Mouse (Mus musculus) liver, embryonic 13.5 days (tissue): ENCODE data around the gene Denr. TPM values are rescaled to one million over a fixed set of nuclear protein-coding genes. Genes with fewer than 3 reads are reported as not detected.

Experiments
- ATAC-seq: fragments of 200-750 bp; cut with Nextera tagmentation; 2 replicates; pipeline ENCODE4 v1.8.0; 2017; ENCODE audit warnings: low read depth, mild to moderate bottlenecking, moderate number of reproducible peaks, moderate library complexity
- DNase-seq: peaks from one replicate; pipeline ENCODE4 v3.0.0; 2022
- H3K27ac ChIP-seq: fragments of 300-500 bp; sonication (generic); 2 replicates; pipeline ENCODE4 v1.5.1; 2015; ENCODE audit warnings: moderate library complexity, mild to moderate bottlenecking, inconsistent platforms
- H3K27me3 ChIP-seq: fragments of 300-500 bp; sonication (generic); 2 replicates; pipeline ENCODE4 v1.6.1; 2015; ENCODE audit warnings: mild to moderate bottlenecking, inconsistent platforms
- H3K36me3 ChIP-seq: fragments of 300-500 bp; sonication (generic); 2 replicates; pipeline ENCODE4 v1.6.1; 2015; ENCODE audit warnings: mild to moderate bottlenecking, inconsistent platforms
- H3K4me1 ChIP-seq: fragments of 300-500 bp; sonication (generic); replicated peaks from 2 replicates; pipeline ENCODE4 v1.6.1; 2015; ENCODE audit warnings: inconsistent platforms
- H3K4me2 ChIP-seq: fragments of 300-500 bp; sonication (generic); 2 replicates; pipeline ENCODE4 v1.6.1; 2015; ENCODE audit warnings: inconsistent platforms, mild to moderate bottlenecking, moderate library complexity
- H3K4me3 ChIP-seq: fragments of 300-500 bp; sonication (generic); replicated peaks from 2 replicates; pipeline ENCODE4 v1.5.1; 2015; ENCODE audit warnings: mild to moderate bottlenecking, inconsistent platforms
- H3K9ac ChIP-seq: fragments of 300-500 bp; sonication (generic); 2 replicates; pipeline ENCODE4 v1.6.1; 2015; ENCODE audit warnings: mild to moderate bottlenecking, inconsistent platforms
- H3K9me3 ChIP-seq: fragments of 300-500 bp; sonication (generic); replicated peaks from 2 replicates; pipeline ENCODE4 v1.6.1; 2016; ENCODE audit warnings: inconsistent platforms
- WGBS: fragments of 180-500 bp; shearing (Covaris S2); methylation state at CpG from one replicate; pipeline ENCODE4 v1.1.7; 2015; ENCODE audit not compliant: insufficient replicate concordance; 5-methylcytosine and 5-hydroxymethylcytosine counted together
- polyA plus RNA-seq: library from polyadenylated mRNA; unstranded; fragments of >200 nt; fragmentation: Nextera tagmentation; extraction: Ambion mirVana; gene quantifications from 2 replicates; pipeline ENCODE4 v1.2.1, GENCODE M21; 2015

Gene Denr
- polyA plus RNA-seq, 1 experiment from 2014 or later, result 79.0 TPM

DNA sequence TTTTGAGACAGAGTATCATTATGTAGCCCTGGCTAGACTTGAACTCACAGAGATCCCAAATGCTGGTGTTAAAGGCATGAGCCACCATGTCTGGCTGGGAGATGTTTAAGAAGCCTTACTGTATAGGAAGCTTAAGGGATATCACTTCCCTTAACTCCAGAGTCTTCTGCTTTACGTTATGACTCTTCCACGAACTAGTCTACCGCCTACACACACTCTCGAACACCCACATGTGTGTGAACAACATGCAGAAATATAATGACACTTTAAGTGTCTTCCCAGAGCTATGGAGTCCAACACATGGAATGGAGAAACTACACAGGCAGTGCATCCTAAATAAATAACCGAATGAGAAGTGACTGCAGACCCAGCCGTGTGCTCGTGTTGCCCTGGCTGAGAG lies 23.1 kb upstream of the Denr start:
- Histone ChIP-seq H3K27ac (no peak overlapping the region), H3K9ac (no peak overlapping the region), H3K4me1 (peaks cover 11% of the 10 kb centered on the region), H3K4me2 (no peak overlapping the region), H3K36me3 (no peaks in the 10 kb centered on the region), H3K9me3 (no peaks in the 10 kb centered on the region), H3K4me3 (no peak overlapping the region), H3K27me3 (0 out of 2 replicates have a peak, but pooled peaks cover 2% of the 10 kb centered on the region)
- DNase-seq, result no peak
- WGBS, result 63% methylated on average over 7 of the region's 7 CpGs
- no peak for ATAC-seq

DNA sequence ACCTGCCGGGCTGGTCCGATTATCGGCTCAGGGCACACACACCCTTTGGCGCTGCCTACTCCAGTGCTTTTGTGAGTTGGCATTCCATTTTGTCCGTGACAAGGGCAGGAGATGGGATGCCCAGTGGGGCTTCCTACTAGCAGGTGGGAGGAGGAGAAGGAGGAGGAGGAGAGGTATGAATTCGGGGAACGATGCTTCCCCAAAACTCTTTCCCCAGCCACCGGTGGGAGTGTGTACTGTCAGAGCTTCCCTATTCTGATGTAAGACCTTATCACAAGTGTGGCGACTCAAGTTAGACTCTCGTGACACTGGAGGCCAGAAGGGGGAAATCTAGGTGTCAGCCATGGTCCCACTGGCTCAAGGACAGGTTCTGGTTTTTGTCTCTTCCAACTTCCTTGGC lies 22.6 kb upstream of the Denr start:
- no peaks in the 10 kb centered on the region for H3K36me3 ChIP-seq
- H3K27ac ChIP-seq, result no peak overlapping the region
- no peak for ATAC-seq
- no peak overlapping the region for H3K4me3 ChIP-seq
- H3K4me2 ChIP-seq, result no peak overlapping the region
- no peak for DNase-seq
- H3K9me3 ChIP-seq, result no peaks in the 10 kb centered on the region
- no peaks in the 10 kb centered on the region for H3K27me3 ChIP-seq
- H3K4me1 ChIP-seq, result peaks cover 7% of the 10 kb centered on the region
- WGBS, result 41% methylated on average over 10 of the region's 10 CpGs
- H3K9ac ChIP-seq, result no peak overlapping the region

DNA sequence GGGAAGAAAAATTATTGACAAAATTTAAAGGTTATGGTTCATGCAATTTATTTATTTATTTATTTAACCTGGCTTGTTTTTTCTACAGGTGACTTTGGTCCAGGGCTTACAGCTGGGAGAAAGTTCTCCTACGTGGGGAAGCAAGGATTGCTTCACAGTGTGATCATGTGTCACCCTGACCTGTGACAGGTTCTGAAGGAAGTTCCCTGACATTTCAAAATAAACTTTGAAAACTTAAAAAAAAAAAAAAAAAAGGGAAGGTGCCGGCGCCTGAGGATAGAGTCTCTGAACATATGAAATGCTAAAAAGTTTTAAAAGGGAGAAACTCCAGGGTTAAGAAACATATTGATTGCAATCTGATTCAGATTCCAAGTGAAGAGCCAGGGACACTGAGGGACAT lies 20.6 kb upstream of the Denr start:
- no peaks in the 10 kb centered on the region for H3K27me3 ChIP-seq

DNA sequence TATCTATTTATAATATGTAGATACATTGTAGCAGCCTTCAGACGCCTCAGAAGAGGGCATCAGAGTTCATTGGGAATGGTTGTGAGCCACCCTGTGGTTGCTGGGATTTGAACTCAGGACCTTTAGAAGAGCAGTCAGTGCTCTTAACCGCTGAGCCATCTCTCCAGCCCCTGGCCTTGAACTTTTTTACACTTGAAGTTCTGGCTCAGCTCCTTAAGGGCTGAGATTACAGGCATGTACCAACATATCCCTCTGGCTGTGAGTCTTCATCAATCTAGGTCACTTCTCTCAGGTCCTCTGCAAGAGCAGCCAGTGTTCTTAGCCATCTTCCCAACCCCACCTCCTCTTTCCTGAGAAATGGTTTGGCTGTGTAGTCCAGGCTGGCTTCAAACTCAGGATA lies 16.7 kb upstream of the Denr start:
- Histone ChIP-seq H3K4me1 (peaks cover 9% of the 10 kb centered on the region; the same call in 1 of the 2 replicates), H3K27me3 (no peaks in the 10 kb centered on the region), H3K9ac (no peak overlapping the region), H3K27ac (no peak overlapping the region), H3K4me3 (no peak overlapping the region), H3K9me3 (no peaks in the 10 kb centered on the region), H3K4me2 (no peak overlapping the region), H3K36me3 (no peaks in the 10 kb centered on the region)
- ATAC-seq, result no peak
- no peak for DNase-seq
- WGBS, result 50% methylated on average over 2 of the region's 2 CpGs

More for the DNA sequence above, 20.6 kb upstream of the Denr start:
- no peak overlapping the region for H3K27ac ChIP-seq
- ATAC-seq, result no peak
- no peak overlapping the region for H3K4me2 ChIP-seq
- H3K9me3 ChIP-seq, result no peaks in the 10 kb centered on the region
- DNase-seq, result no peak
- WGBS, result 52% methylated on average over 3 of the region's 3 CpGs
- H3K9ac ChIP-seq, result no peak overlapping the region
- no peak overlapping the region for H3K4me3 ChIP-seq
- no peaks in the 10 kb centered on the region for H3K36me3 ChIP-seq
- 0 out of 2 replicates have a peak, but pooled peaks cover 1% of the 10 kb centered on the region for H3K4me1 ChIP-seq

DNA sequence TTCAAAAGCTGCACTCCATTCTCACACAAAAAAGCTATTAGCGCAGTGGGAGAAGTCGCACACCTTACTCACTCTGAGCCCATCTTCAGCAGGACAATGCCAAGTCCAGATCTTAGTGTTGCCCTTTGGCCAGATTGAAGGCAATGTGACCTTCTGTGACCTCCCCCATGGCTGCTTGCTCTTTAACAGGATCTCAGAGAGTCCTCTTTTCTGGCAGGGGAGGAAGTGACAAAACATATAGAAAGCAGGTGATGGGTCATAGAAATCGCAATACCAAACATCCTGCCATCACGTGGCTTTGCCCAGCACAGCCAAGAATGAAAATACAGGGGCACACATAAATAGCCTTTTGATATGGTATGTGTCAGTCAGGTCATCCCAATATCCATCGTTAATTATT lies 16.0 kb upstream of the Denr start:
- Histone ChIP-seq H3K4me3 (no peak overlapping the region), H3K27ac (no peak overlapping the region), H3K27me3 (no peaks in the 10 kb centered on the region), H3K4me1 (peaks cover 10% of the 10 kb centered on the region), H3K9me3 (no peaks in the 10 kb centered on the region), H3K9ac (no peak overlapping the region), H3K4me2 (no peak overlapping the region), H3K36me3 (no peaks in the 10 kb centered on the region)
- ATAC-seq (no peak), DNase-seq (no peak)
- 60% methylated on average over 5 of the region's 5 CpGs for WGBS

DNA sequence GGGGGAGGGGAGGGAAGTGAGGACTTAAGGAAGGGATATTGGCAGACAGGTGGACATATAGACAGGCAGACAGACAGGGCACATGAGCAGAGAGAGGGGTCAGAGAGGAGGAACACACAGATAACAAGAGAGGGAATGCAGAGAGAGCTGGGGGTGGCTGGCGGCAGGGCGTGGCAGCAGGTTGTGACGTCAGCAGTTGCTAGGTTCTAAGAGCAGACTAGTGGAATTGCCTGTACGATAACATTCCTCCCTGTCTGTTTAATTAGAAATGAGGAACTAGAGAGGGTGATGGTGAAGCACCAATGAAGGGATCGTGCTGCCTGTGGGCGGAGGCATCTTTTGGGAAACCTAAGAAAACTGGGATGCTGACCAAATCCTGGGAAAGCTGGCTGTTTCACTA lies 15.3 kb upstream of the Denr start:
- Histone ChIP-seq H3K27ac (no peak overlapping the region), H3K4me3 (no peak overlapping the region), H3K4me1 (peaks cover 16% of the 10 kb centered on the region), H3K9ac (no peak overlapping the region), H3K9me3 (no peaks in the 10 kb centered on the region), H3K27me3 (no peaks in the 10 kb centered on the region), H3K36me3 (no peaks in the 10 kb centered on the region), H3K4me2 (no peak overlapping the region)
- ATAC-seq, result no peak
- peak; percentile 40 for DNase-seq
- WGBS, result 24% methylated on average over 6 of the region's 6 CpGs

DNA sequence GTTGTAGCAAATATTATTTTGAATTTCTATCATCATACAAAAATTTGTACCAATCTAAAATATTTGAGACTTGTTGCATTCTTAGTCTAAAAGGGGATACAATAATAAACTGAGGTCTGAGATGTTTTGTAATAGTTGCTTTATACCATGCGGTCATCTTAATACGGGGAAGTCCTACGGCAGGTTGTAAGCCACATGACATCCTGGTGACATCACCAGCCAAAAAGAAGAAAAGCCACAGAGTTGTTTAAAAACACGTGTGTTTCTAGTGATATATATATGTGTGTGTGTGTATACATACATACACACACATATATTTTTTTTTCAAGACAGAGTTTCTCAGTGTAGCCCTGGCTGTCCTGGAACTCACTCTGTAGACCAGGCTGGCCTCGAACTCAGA lies 13.5 kb upstream of the Denr start:
- H3K4me2 ChIP-seq, result no peak overlapping the region
- peaks cover 16% of the 10 kb centered on the region for H3K4me1 ChIP-seq
- H3K9ac ChIP-seq, result no peak overlapping the region
- H3K27me3 ChIP-seq, result no peaks in the 10 kb centered on the region
- no peaks in the 10 kb centered on the region for H3K36me3 ChIP-seq
- H3K9me3 ChIP-seq, result no peaks in the 10 kb centered on the region
- H3K27ac ChIP-seq, result no peak overlapping the region
- DNase-seq, result no peak
- 57% methylated on average over 5 of the region's 5 CpGs for WGBS
- H3K4me3 ChIP-seq, result no peak overlapping the region
- ATAC-seq, result no peak

DNA sequence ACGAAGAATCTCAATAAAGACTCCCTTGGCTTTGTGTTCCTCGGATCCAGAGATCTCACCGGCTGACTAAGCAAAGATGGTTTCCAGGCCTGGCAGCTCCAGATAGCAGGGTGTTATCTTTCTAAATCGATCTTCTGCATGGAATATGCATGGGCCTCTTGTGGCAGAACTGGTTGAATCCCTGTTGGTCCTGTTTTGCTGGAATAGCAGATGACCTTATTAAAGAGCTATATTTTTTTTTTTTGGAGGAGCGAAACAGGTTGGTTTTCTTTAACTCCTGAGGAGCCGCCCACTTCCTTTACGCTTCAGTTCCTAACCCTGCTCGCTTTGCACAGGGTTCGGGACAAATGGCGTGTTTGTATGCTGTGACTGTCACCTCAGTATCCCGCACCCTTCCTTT lies 10.6 kb upstream of the Denr start:
- no peak overlapping the region for H3K9ac ChIP-seq
- H3K9me3 ChIP-seq, result no peaks in the 10 kb centered on the region
- no peak for DNase-seq
- peaks cover 14% of the 10 kb centered on the region for H3K4me1 ChIP-seq
- H3K4me2 ChIP-seq, result no peak overlapping the region
- H3K36me3 ChIP-seq, result no peaks in the 10 kb centered on the region
- H3K27ac ChIP-seq, result no peak overlapping the region
- H3K27me3 ChIP-seq, result no peaks in the 10 kb centered on the region
- 65% methylated on average over 11 of the region's 11 CpGs for WGBS
- no peak for ATAC-seq
- H3K4me3 ChIP-seq, result no peak overlapping the region

DNA sequence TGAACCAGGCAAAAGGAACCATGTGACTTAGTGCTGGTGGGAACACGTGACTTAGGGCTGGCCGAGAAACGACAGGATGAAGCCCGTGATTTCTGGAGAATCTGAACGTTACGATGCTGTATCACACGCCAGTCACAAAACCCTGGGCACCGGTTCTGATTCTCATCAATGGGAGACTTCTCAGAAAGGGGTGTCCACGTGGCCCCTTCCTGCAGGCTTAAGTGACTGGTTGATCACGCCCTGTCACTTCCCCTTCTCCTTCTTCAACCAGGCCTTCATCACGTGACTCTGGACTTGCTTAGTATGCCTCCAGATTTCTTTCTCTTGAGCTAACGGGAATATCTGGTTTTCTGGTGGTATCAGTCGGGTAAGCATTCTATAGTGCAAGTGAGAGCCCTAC lies 9.6 kb upstream of the Denr start:
- Histone ChIP-seq H3K9ac (no peak overlapping the region), H3K4me3 (no peak overlapping the region), H3K27me3 (no peaks in the 10 kb centered on the region), H3K27ac (no peak overlapping the region), H3K4me2 (no peak overlapping the region), H3K36me3 (no peaks in the 10 kb centered on the region), H3K4me1 (peaks cover 7% of the 10 kb centered on the region), H3K9me3 (no peaks in the 10 kb centered on the region)
- DNase-seq (no peak), ATAC-seq (no peak)
- WGBS, result 39% methylated on average over 13 of the region's 13 CpGs

DNA sequence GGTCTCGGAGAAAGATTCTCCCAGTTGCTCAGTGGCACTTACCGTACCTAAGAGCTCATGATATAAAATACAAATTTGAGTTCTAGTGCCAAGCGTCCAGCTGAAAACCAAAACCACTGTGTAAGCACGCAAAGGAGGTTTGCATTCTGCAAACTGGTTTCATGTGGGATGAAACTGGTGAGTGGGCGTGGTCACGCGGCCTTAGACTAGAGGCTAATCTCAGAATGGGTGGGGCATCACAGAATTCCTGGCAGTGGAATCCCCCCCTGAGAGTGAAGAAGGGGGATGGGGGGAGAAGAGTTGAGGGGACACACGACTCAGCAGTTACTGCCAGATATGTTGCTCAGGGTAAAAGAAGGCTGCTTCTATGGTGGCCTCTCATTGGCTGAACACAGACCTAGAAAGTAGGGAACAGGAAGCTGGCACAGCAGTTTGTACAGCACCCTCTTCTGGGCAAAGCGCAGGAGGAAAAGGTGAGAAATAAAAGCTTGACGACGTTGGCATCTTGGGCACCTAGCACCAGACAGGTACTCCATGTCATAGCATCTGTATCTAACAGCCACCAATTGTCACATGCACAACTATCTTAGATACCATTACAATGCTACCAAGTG lies 2.8 kb upstream of the Denr start:
- no peak overlapping the region for H3K4me2 ChIP-seq
- H3K4me1 ChIP-seq, result peaks cover 30% of the 10 kb centered on the region
- no peak overlapping the region for H3K9ac ChIP-seq
- no peaks in the 10 kb centered on the region for H3K27me3 ChIP-seq
- DNase-seq (no peak), ATAC-seq (no peak)
- H3K9me3 ChIP-seq, result no peaks in the 10 kb centered on the region
- no peak overlapping the region for H3K27ac ChIP-seq
- peaks cover 7% of the 10 kb centered on the region; the same call in 1 of the 2 replicates for H3K36me3 ChIP-seq
- WGBS, result 59% methylated on average over 11 of the region's 11 CpGs
- no peak overlapping the region for H3K4me3 ChIP-seq

DNA sequence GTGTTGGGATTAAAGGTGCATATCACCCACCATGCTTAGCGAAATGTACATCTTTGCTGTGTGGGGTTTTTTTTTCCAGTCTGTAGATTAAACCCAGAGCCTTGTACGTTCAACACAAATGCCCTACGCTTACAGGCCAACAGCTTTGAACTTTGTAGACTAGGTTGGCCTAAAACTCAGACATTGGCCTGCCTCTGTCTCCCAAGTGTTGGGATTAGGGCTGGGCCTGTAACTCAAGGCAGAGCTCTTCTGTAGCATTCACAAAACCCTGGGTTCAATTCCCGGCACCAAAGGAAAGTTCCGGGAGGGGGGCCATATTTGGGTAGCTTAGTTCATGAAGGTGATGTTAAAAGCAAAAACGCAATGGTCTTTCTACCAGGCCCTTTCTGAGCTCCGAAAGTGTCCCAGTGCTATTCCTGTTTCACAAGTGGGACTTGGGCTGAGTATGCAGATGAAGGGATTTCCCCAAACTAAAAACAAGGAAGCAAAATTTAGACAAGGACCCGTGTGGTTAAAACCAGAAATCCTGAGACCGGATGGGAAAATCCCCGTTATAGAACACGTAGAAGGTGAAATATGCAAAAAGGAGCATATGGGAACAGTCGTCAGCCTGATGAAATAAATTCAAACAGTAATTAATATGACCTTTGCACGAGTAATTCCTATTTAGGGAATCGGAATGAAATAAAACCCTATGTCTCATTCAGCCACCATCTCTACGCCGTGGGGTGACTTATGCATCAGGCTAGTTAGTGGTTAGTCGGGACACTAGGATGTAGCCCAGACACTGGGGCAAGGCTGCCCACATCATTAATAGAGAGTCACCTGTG lies 614 bp upstream of the Denr start:
- H3K4me2 ChIP-seq, result peak overlapping the region; percentile 97
- H3K9me3 ChIP-seq, result no peaks in the 10 kb centered on the region
- H3K9ac ChIP-seq, result no peak overlapping the region
- WGBS, result 62% methylated on average over 17 of the region's 17 CpGs
- H3K4me3 ChIP-seq, result peak overlapping the region; percentile 95
- DNase-seq (no peak), ATAC-seq (no peak)
- H3K36me3 ChIP-seq, result peaks cover 23% of the 10 kb centered on the region
- H3K27me3 ChIP-seq, result no peaks in the 10 kb centered on the region
- H3K4me1 ChIP-seq, result peaks cover 33% of the 10 kb centered on the region
- H3K27ac ChIP-seq, result no peak overlapping the region

DNA sequence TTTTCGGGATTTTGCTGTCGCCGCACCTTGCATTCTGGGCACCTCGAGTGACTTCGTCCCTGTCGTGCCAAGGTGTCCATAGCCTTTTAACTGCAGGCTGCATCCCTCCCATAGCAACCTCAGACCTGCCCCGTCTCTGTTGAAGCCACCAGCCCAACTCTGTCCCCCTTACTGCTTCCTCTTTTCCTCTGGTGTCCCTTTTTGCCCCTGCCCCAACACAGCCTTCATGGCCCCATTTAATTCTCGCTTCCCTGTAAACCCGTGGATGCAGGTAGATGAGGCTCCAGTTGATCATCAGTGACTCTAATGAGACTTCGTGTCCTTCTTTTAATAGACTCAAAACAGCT lies 629 bp downstream of the Denr start:
- Histone ChIP-seq H3K27ac (peak overlapping the region; percentile 80; the same call in 1 of the 2 replicates), H3K4me2 (peak overlapping the region; percentile 97), H3K4me3 (peak overlapping the region; percentile 95), H3K9me3 (no peaks in the 10 kb centered on the region), H3K4me1 (peaks cover 33% of the 10 kb centered on the region), H3K9ac (peak overlapping the region; percentile 98), H3K27me3 (no peaks in the 10 kb centered on the region), H3K36me3 (peaks cover 34% of the 10 kb centered on the region)
- no peak for ATAC-seq
- DNase-seq, result no peak
- WGBS, result 2% methylated on average over 10 of the region's 10 CpGs
